Mouse (Mus musculus) CD8-positive naive resting alpha-beta T cell, adult 2 months (primary cell): ENCODE measurements around the gene Olfr1313.
"Not testable (repeated sequence)": the region's sequence is repeated elsewhere in the genome, so short reads cannot be mapped to it uniquely, and the experiment has no call there.

Experiments
- DNase-seq, 2 experiments: peaks; one replicate each; pipeline ENCODE4 v3.0.0; 2022; ENCODE audit warnings: low read depth in 2 of 2, low spot score in 2 of 2

Gene Olfr1313

DNA sequence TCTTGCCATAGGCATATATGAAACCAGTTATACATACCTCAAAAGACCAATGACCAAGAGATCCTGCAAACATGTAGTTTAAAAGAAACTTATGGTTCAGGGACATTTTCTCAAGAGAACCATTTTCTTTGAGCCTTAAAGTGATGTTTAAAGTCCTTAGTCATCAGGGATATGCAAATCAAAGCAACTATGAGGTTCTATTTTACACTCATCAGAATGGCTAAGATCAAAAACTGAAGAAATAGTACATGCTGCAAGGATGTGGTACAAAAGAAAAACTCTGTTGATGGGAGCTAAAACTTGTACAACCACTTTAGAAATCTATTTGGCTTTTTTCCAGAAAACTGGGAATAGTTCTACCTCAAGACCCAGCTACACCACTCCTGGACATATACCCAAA, at the start of gene Olfr1313:
TSS of gene Olfr1313 (minus strand) at position 101 of the 400 bp plus-strand sequence.
- no peak for DNase-seq

DNA sequence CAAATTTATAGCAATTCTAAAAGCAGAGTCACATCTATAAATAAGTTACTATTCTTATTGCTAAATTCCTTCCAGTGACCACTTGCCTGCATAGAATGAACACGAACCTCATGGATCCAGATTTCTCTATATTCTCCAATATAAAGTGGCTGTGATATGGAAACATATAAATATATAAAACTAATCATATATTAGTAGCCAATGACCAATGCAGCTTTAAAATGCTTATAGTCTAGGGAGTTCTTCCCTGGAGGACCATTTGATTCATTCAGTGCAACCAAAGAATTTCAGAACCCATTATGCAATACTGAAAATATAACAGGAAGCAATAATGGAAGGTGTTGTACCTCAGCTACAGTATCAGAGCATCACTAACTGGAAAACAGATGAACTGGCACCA, 37.7 kb upstream of the Olfr1313 start, which contains the start of gene Olfr1315-ps1:
TSS of gene Olfr1315-ps1 (minus strand) at position 101 of the 400 bp plus-strand sequence.
- DNase-seq = no peak

DNA sequence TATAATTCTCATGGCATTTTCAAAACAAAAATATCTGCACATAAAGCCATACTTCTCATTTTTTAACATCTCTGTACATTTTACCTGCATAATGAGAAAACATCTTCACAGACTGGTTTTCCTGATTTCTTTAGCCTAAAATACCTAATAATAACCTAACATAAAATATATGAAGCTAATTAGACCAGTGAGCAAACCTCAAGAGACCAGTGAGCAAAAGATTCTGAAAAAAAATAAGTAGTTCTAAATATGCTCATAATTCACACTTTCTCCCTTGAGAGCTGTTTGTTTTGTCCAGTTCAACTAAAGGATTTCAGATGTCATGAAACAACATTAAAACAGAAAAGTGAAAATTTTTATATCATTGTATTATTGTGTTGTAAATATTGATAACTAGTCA, 19.0 kb upstream of the Olfr1313 start, which contains the start of gene Olfr1314:
TSS of gene Olfr1314 (minus strand) at position 101 of the 400 bp plus-strand sequence.
- no peak for DNase-seq

DNA sequence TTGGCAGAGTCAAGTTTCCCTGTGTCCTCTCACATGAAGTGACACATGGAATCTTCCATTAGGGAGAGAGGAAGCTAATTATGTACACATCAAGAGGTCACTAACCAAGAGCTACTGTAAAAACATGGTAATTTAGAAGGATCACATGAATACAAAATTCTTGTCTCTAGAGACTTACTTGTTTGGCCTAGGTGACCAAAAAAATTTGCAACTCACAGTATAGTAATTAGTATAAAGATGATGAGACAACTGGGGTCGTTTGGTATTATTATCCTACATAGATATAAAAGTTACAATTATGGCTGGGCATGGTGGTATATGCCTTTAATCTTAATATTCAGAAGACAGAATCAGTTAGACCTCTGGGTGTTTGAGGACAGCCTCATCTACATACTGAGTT, 27.5 kb downstream of the Olfr1313 start, which contains the start of gene Olfr1312:
TSS of gene Olfr1312 (minus strand) at position 101 of the 400 bp plus-strand sequence.
- no peak for DNase-seq

DNA sequence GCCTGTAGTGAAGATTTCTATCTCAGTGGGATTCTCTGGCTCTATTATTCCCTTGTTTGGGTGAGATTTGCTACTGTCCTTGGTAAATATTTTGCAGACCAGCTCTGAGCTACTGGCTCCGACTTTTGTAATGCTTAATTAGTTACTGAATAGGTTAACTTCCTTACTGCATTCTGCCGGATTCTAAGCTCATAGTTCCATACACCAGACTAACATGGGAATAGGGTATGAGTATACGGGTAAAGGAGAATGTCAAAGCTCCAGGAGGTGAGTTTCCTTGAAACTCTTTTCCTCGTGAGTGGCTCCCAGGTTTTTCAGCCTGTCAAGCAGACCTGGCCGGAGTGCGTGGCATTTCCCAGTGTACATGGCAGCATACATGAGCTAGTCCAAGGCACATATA, 50.7 kb downstream of the Olfr1313 start:
- DNase-seq = not testable (repeated sequence)

DNA sequence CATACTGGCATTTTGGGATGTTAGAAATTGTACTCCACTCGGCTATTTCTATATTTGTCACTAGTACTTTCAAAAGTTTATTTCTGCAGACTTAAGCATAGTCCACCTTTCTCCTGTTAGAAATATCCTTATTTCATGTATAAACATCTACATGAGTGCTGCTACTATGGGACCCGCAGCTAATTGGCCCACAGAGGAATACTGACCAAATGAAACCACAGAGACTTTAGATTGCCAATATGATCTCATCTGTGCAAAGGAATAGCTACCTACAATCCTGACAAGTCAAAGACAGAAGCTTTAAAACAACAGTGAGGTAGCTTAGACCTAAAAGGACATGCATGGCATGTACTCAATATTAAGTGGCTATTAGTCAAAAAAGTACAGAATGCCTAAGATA, 53.3 kb downstream of the Olfr1313 start, which contains the start of gene Olfr1311:
TSS of gene Olfr1311 (minus strand) at position 101 of the 400 bp plus-strand sequence.
- no peak for DNase-seq
